Mouse (Mus musculus) embryonic facial prominence, embryonic 13.5 days (tissue): ENCODE results near the gene Klhdc8a. TPM values are rescaled to one million over a fixed set of nuclear protein-coding genes. Genes with fewer than 3 reads are reported as not detected.

Source experiments
- ATAC-seq: fragments of 200-750 bp; cut with Nextera tagmentation; 2 replicates; pipeline ENCODE4 v1.8.0; 2017; ENCODE audit warnings: low read depth; ENCODE audit not compliant: insufficient number of reproducible peaks, insufficient read depth, low FRiP score, low TSS enrichment
- H3K27ac ChIP-seq: fragments of 300-500 bp; sonication (generic); 2 replicates; pipeline ENCODE4 v1.5.1; 2015; ENCODE audit warnings: moderate library complexity, mild to moderate bottlenecking, inconsistent platforms
- H3K27me3 ChIP-seq: fragments of 300-500 bp; sonication (generic); 2 replicates; pipeline ENCODE4 v1.6.1; 2015; ENCODE audit warnings: mild to moderate bottlenecking, inconsistent platforms
- H3K36me3 ChIP-seq: fragments of 300-500 bp; sonication (generic); 2 replicates; pipeline ENCODE4 v1.6.1; 2015; ENCODE audit warnings: mild to moderate bottlenecking, inconsistent platforms
- H3K4me1 ChIP-seq: fragments of 300-500 bp; sonication (generic); 2 replicates; pipeline ENCODE4 v1.6.1; 2015; ENCODE audit warnings: inconsistent platforms
- H3K4me2 ChIP-seq: fragments of 300-500 bp; sonication (generic); 2 replicates; pipeline ENCODE4 v1.6.1; 2015; ENCODE audit warnings: moderate library complexity, mild to moderate bottlenecking, inconsistent platforms
- H3K4me3 ChIP-seq: fragments of 300-500 bp; sonication (generic); 2 replicates; pipeline ENCODE4 v1.5.1; 2015; ENCODE audit warnings: mild to moderate bottlenecking, inconsistent platforms
- H3K9ac ChIP-seq: fragments of 300-500 bp; sonication (generic); 2 replicates; pipeline ENCODE4 v1.6.1; 2015; ENCODE audit warnings: mild to moderate bottlenecking, inconsistent platforms
- H3K9me3 ChIP-seq: fragments of 300-500 bp; sonication (generic); 2 replicates; pipeline ENCODE4 v1.6.1; 2016; ENCODE audit warnings: inconsistent platforms
- WGBS: fragments of 180-500 bp; shearing (Covaris S2); methylation state at CpG from one replicate; pipeline ENCODE4 v1.1.7; 2015; ENCODE audit warnings: mixed read lengths; 5-methylcytosine and 5-hydroxymethylcytosine counted together
- polyA plus RNA-seq: library from polyadenylated mRNA; unstranded; fragments of >200 nt; fragmentation: Nextera tagmentation; extraction: Ambion mirVana; gene quantifications from 2 replicates; pipeline ENCODE4 v1.2.1, GENCODE M21; 2015

Gene Klhdc8a
- polyA plus RNA-seq, 1 experiment from 2014 or later = 0.25 TPM

DNA sequence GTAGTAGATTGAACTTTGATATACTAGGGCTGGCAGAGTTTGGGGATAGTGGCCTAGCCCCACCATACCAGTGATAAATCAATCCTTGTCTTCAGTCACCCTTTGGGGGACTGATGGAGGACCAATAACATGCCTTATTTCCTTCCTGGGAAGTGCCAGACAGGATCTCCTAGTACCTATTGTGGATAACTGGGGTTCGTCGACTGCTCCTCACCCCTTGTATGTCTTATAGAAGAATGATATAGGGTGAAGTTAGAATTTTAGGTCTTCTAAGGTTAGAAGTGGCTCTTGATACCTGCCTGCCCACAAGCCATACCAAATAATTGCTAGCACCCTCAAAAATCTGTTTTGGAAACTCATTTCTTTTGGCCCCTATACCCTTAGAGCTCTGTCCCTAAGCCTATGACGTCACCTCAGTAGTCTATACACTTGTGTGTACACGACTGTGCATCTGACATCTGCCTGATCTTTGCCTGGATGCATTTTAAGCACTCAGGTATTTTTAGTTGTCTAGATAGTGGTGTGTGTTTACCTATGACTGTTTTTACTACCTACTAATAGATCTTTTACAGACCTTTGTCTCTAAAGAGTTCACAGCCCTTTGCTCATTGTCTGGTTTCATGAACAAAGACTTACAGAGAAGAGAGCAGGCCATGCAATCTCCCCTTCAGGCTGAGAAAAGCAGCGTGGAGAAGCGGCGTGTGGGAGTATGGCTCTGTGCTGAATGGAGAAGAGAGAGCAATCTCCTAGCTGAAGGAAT, 23.6 kb downstream of the Klhdc8a start:
- WGBS = 60% methylated on average over 7 of the region's 7 CpGs

DNA sequence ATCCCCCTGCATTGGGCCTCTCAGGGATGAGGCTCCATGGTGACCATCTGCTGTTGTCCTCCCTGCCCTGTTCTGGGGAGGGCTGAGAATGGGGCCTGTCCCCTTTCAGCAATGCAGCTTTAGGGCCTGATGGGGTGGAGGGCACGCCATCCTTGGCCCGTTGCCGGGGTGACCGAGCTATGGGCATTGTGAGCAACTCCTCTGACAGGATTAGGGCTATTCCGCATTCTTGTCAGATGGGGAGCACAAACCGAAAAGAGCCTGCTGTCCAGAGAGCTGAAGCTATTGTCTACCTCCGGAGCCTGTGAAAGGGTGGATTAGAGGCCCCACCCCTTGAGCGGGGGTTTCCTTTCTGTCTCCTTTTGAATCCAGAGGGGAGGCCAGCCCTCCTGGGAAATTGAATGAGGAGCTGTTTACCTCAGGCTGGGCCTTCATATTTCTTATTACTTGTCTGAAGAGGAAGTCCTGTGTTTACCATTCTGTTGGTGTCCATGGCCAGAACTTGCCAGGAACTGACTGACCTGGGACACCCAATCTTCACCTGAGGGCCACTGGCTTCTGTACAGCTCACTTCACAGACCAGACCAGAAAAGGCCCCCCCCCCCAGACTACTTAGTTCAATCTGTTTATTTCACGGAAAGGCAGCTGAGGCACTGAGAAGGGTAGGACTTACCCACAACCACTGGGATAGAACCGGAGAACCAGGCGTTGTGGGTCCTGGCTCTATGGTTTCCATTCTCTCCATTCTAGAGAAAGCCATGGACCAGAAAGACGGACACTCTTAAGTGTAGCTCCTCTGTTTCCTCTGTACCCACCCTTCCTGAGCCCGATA, 24.5 kb downstream of the Klhdc8a start:
- Histone ChIP-seq H3K4me2 (peak overlapping the region; percentile 1; the same call in 1 of the 2 replicates), H3K9me3 (no peaks in the 10 kb centered on the region), H3K9ac (peak overlapping the region; percentile 21; the same call in 1 of the 2 replicates), H3K36me3 (no peaks in the 10 kb centered on the region), H3K4me3 (no peak overlapping the region), H3K27me3 (peaks cover 10% of the 10 kb centered on the region), H3K27ac (peak overlapping the region; percentile 64), H3K4me1 (peaks cover 33% of the 10 kb centered on the region)
- peak; percentile 44 for ATAC-seq
- 27% methylated on average over 13 of the region's 13 CpGs for WGBS

More for the DNA sequence above, 23.6 kb downstream of the Klhdc8a start:
- 0 out of 2 replicates have a peak overlapping the region, but pooled peaks have one; percentile 13 for H3K27ac ChIP-seq
- H3K4me1 ChIP-seq = peaks cover 29% of the 10 kb centered on the region
- no peaks in the 10 kb centered on the region for H3K36me3 ChIP-seq
- peak overlapping the region; percentile 21; the same call in 1 of the 2 replicates for H3K9ac ChIP-seq
- H3K4me2 ChIP-seq = 0 out of 2 replicates have a peak overlapping the region, but pooled peaks have one; percentile 1
- H3K27me3 ChIP-seq = peaks cover 20% of the 10 kb centered on the region
- no peak overlapping the region for H3K4me3 ChIP-seq
- no peaks in the 10 kb centered on the region for H3K9me3 ChIP-seq
- ATAC-seq = no peak

GRCm38 (mm10) chr1:132326777-132327176, 28.4 kb downstream of the Klhdc8a start:
- no peak overlapping the region for H3K27ac ChIP-seq
- WGBS = 54% methylated on average over 9 of the region's 9 CpGs

DNA sequence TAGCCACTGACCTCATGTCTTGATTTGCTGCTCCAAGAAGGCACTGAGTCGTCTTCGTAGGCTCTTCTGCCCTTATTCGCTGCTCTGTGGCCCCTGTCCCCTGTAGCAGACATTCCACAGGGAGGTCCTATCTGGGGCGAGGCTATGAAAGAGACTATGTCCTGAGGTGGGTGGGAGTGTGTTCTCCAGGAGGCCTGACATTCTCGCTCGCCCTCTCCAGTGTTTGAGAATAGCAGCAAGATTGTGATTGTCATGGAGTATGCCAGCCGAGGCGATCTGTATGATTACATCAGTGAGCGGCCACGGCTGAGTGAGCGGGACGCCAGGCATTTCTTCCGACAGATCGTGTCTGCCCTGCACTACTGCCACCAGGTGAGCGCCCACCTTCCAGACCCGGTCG, 29.1 kb downstream of the Klhdc8a start:
- H3K4me2 ChIP-seq = no peak overlapping the region
- no peaks in the 10 kb centered on the region for H3K36me3 ChIP-seq
- H3K9ac ChIP-seq = no peak overlapping the region
- no peak overlapping the region for H3K27ac ChIP-seq
- WGBS = 81% methylated on average over 17 of the region's 17 CpGs
- H3K9me3 ChIP-seq = no peaks in the 10 kb centered on the region
- ATAC-seq = no peak
- no peaks in the 10 kb centered on the region for H3K27me3 ChIP-seq
- H3K4me1 ChIP-seq = peaks cover 19% of the 10 kb centered on the region
- no peak overlapping the region for H3K4me3 ChIP-seq

More at GRCm38 (mm10) chr1:132326777-132327176, 28.4 kb downstream of the Klhdc8a start:
- H3K4me2 ChIP-seq = no peak overlapping the region
- H3K4me1 ChIP-seq = peaks cover 21% of the 10 kb centered on the region
- no peak overlapping the region for H3K9ac ChIP-seq
- H3K27me3 ChIP-seq = no peaks in the 10 kb centered on the region
- no peak for ATAC-seq
- no peaks in the 10 kb centered on the region for H3K36me3 ChIP-seq
- H3K4me3 ChIP-seq = no peak overlapping the region
- no peaks in the 10 kb centered on the region for H3K9me3 ChIP-seq

- H3K9ac ChIP-seq = no peak overlapping the region
- WGBS = 72% methylated on average over 3 of the region's 3 CpGs
- no peaks in the 10 kb centered on the region for H3K27me3 ChIP-seq
- H3K9me3 ChIP-seq = no peaks in the 10 kb centered on the region
- no peak overlapping the region for H3K4me3 ChIP-seq
- H3K4me1 ChIP-seq = peaks cover 18% of the 10 kb centered on the region
- H3K4me2 ChIP-seq = no peak overlapping the region
- ATAC-seq = no peak
- no peak overlapping the region for H3K27ac ChIP-seq
- no peaks in the 10 kb centered on the region for H3K36me3 ChIP-seq
Observed at GRCm38 (mm10) chr1:132328565-132328964, 30.1 kb downstream of the Klhdc8a start.

DNA sequence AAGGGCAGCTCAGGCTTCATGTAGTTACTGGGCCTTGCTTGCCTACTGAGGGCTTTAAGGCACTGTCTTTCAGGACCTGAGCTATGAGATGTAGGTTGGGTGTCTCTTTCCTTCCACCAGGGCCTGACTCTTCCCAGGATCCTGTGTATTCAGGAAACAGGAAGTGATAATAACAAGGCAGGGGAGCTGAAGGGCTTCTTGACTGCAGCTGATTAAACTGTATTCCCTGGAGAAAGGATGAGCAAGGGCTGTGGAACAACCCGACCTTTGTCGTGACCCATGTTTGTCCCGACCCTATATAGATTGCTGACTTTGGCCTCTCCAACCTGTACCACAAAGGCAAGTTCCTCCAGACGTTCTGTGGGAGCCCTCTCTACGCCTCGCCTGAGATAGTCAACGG, 31.2 kb downstream of the Klhdc8a start:
- no peak for ATAC-seq
- Histone ChIP-seq H3K27me3 (no peaks in the 10 kb centered on the region), H3K4me2 (no peak overlapping the region), H3K4me1 (peaks cover 25% of the 10 kb centered on the region), H3K36me3 (no peaks in the 10 kb centered on the region), H3K27ac (no peak overlapping the region), H3K9ac (no peak overlapping the region), H3K4me3 (no peak overlapping the region), H3K9me3 (no peaks in the 10 kb centered on the region)
- 79% methylated on average over 7 of the region's 7 CpGs for WGBS

DNA sequence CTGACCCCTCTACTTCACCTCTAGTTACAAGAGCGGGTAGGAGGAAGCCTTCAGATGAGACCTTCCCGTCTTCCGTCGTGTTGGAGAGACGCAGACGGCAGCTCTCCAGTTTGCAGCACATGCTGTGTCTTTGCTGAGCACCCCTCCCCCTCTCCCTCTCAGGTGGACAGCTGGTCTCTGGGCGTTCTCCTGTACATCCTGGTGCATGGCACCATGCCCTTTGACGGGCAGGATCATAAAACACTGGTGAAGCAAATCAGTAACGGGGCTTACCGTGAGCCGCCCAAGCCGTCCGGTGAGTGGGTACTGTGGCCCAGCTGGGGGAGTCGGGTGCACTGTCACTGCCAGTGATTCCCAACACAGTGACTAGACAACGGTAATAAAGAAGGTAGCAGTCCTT, 32.0 kb downstream of the Klhdc8a start:
- Histone ChIP-seq H3K4me1 (peaks cover 30% of the 10 kb centered on the region), H3K27me3 (no peaks in the 10 kb centered on the region), H3K9ac (no peak overlapping the region), H3K27ac (no peak overlapping the region), H3K9me3 (no peaks in the 10 kb centered on the region), H3K4me3 (no peak overlapping the region), H3K36me3 (no peaks in the 10 kb centered on the region), H3K4me2 (no peak overlapping the region)
- ATAC-seq = no peak
- WGBS = 88% methylated on average over 15 of the region's 15 CpGs

- no peaks in the 10 kb centered on the region for H3K9me3 ChIP-seq
- 84% methylated on average over 17 of the region's 17 CpGs for WGBS
- H3K27me3 ChIP-seq = no peaks in the 10 kb centered on the region
- H3K4me1 ChIP-seq = peaks cover 34% of the 10 kb centered on the region
- no peak overlapping the region for H3K9ac ChIP-seq
- H3K27ac ChIP-seq = no peak overlapping the region
- no peak for ATAC-seq
- H3K4me2 ChIP-seq = no peak overlapping the region
- no peaks in the 10 kb centered on the region for H3K36me3 ChIP-seq
- H3K4me3 ChIP-seq = no peak overlapping the region
Observed at GRCm38 (mm10) chr1:132331283-132331682, 32.9 kb downstream of the Klhdc8a start.

DNA sequence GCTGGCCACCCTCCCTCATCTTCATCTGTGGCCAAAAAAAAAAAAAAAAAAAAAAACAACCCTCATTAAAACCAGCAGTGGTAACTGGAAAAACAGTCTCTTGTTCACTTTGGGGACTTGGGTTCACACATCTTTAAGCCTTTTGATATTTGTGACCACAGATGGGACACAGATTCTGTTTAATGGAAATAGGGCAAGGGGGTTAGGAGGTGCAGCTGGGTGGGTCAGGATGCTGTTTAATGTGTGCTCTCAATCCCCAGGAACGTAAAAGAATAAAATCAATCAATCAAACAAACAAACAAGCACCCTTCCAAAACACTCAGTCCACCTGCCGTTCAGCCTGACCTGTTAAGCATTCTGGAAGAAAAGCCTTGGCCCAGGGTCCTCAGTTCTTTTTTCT, 34.8 kb downstream of the Klhdc8a start:
- Histone ChIP-seq H3K27me3 (no peaks in the 10 kb centered on the region), H3K4me1 (peaks cover 23% of the 10 kb centered on the region), H3K9me3 (no peaks in the 10 kb centered on the region), H3K36me3 (no peaks in the 10 kb centered on the region), H3K27ac (0 out of 2 replicates have a peak overlapping the region, but pooled peaks have one; percentile 11), H3K4me3 (no peak overlapping the region), H3K4me2 (no peak overlapping the region), H3K9ac (no peak overlapping the region)
- ATAC-seq = no peak
- WGBS = 26% methylated on average over 2 of the region's 2 CpGs

DNA sequence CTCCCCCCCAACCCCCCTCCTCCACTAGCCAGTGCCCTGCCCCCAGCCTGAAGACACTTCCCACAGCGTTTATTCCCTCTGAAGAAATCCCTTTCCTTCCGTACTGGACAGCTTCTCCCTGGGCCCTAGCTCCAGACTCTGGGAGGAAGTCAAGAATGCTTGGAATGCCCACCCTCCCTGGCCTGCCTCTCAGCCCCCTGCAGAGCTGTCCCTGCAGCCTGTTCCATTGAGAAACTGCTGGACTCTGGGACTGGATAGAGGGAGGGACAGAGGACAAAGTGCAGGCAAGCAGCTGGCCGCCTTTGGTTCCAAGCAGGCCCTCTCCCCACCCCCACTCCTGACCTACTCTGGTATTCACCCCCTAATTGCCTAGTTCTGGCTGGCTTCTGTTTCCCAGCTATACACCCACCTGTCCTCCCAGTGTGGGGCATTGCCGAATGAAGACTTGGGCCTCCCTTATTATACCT, 35.3 kb downstream of the Klhdc8a start:
- H3K27me3 ChIP-seq = no peaks in the 10 kb centered on the region
- H3K9ac ChIP-seq = no peak overlapping the region
- H3K4me2 ChIP-seq = no peak overlapping the region
- H3K27ac ChIP-seq = 0 out of 2 replicates have a peak overlapping the region, but pooled peaks have one; percentile 11
- no peaks in the 10 kb centered on the region for H3K36me3 ChIP-seq
- H3K4me3 ChIP-seq = no peak overlapping the region
- H3K9me3 ChIP-seq = no peaks in the 10 kb centered on the region
- H3K4me1 ChIP-seq = peaks cover 23% of the 10 kb centered on the region
- ATAC-seq = peak; percentile 43
- WGBS = 7% methylated on average over 4 of the region's 4 CpGs

DNA sequence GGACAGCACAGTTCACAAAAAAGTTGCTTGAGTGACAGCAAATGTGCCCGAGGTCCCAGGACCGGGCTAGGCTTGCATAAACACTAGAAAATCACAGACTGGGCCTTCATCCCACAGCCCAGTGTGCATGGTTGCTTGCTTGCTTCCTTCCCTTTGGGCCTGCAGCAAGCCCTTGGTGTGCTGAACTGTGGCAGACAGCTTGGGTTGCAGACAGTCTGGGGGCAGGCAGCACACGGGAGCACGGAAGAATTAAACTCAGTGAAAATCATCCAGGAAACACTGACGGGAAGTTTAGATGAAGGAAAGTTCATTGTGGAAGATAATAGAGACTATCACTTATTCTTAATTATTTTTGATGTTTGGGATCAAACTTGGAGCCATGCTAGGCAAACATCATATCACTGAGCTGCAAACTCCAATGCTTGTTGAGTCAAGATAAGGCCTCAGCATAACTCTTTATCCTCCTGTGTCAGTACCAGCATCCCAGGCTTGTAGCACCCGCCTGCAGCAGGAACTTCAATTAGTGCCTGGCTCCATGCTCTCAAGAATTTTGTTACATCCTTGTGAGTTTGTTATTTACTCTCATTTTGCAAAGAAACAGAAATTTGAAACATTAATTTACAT, 35.9 kb downstream of the Klhdc8a start:
- Histone ChIP-seq H3K9me3 (no peaks in the 10 kb centered on the region), H3K4me3 (no peak overlapping the region), H3K9ac (no peak overlapping the region), H3K36me3 (no peaks in the 10 kb centered on the region), H3K4me1 (peaks cover 23% of the 10 kb centered on the region), H3K4me2 (no peak overlapping the region), H3K27ac (0 out of 2 replicates have a peak overlapping the region, but pooled peaks have one; percentile 41), H3K27me3 (no peaks in the 10 kb centered on the region)
- 26% methylated on average over 6 of the region's 6 CpGs for WGBS
- ATAC-seq = no peak
